Mouse (Mus musculus) v-Abl transformed pro-B cells (cell line): Measurements from ENCODE around the gene Atxn1l.
"Not testable (repeated sequence)": the region's sequence is repeated elsewhere in the genome, so short reads cannot be mapped to it uniquely, and the experiment has no call there.

Source experiments
- in situ Hi-C, 2 experiments: fragments of 400-800 bp; cut with MboI; formaldehyde crosslinking; loops; one replicate each; pipeline ENCODE4 v1.15.1; 2025; ENCODE audit not compliant: unreplicated experiment in 2 of 2

The Atxn1l gene

GRCm38 (mm10) chr8:109737237-109738048 is at the start of gene Atxn1l:
TSS of gene Atxn1l (minus strand) at chr8:109737739.
- in situ Hi-C loops = no loop called here

- in situ Hi-C loops = no loop called here
Measured at GRCm38 (mm10) chr8:109780548-109780947, 43.0 kb upstream of the Atxn1l start.

GRCm38 (mm10) chr8:109779431-109780228 is 42.1 kb upstream of the Atxn1l start:
- in situ Hi-C loops = no loop called here

GRCm38 (mm10) chr8:109778993-109779421 is 41.5 kb upstream of the Atxn1l start:
- in situ Hi-C loops = no loop called here

- in situ Hi-C loops = no loop called here
Measured at GRCm38 (mm10) chr8:109778280-109778977, 40.9 kb upstream of the Atxn1l start, which contains the start of gene Ap1g1. TSS of gene Ap1g1 (plus strand) at chr8:109778554.

- in situ Hi-C loops = no loop called here
Measured at GRCm38 (mm10) chr8:109777851-109778250, 40.3 kb upstream of the Atxn1l start.

GRCm38 (mm10) chr8:109773154-109773553 is 35.6 kb upstream of the Atxn1l start:
- in situ Hi-C loops = no loop called here

GRCm38 (mm10) chr8:109766081-109766480 is 28.5 kb upstream of the Atxn1l start:
- in situ Hi-C loops = no loop called here

GRCm38 (mm10) chr8:109764031-109764430 is 26.5 kb upstream of the Atxn1l start:
- in situ Hi-C loops = no loop called here

GRCm38 (mm10) chr8:109760221-109760620 is 22.7 kb upstream of the Atxn1l start:
- in situ Hi-C loops = no loop called here

GRCm38 (mm10) chr8:109759426-109759825 is 21.9 kb upstream of the Atxn1l start:
- in situ Hi-C loops = no loop called here

GRCm38 (mm10) chr8:109756849-109757248 is 19.3 kb upstream of the Atxn1l start:
- in situ Hi-C loops = no loop called here

- in situ Hi-C loops = not testable (repeated sequence)
Measured at GRCm38 (mm10) chr8:109755554-109755953, 18.0 kb upstream of the Atxn1l start.

GRCm38 (mm10) chr8:109754696-109755095 is 17.2 kb upstream of the Atxn1l start:
- in situ Hi-C loops = no loop called here

- in situ Hi-C loops = no loop called here
Measured at GRCm38 (mm10) chr8:109751731-109752485, 14.4 kb upstream of the Atxn1l start.

GRCm38 (mm10) chr8:109750699-109751098 is 13.2 kb upstream of the Atxn1l start:
- in situ Hi-C loops = no loop called here

GRCm38 (mm10) chr8:109750274-109750673 is 12.7 kb upstream of the Atxn1l start:
- in situ Hi-C loops = no loop called here

- in situ Hi-C loops = no loop called here
Measured at GRCm38 (mm10) chr8:109747468-109748199, 10.1 kb upstream of the Atxn1l start.

- in situ Hi-C loops = no loop called here
Measured at GRCm38 (mm10) chr8:109738049-109738380, 476 bp upstream of the Atxn1l start.

GRCm38 (mm10) chr8:109736819-109737218 is 720 bp downstream of the Atxn1l start:
- in situ Hi-C loops = no loop called here
